Mouse (Mus musculus): ENCODE results near the gene Btnl1. TPM values are rescaled to one million over a fixed set of nuclear protein-coding genes. Genes with fewer than 3 reads are reported as not detected.

Gene Btnl1
- polyA plus RNA-seq, 1 experiment = not detected

- H3K27me3 ChIP-seq (replicated peaks; ENCODE audit: control insufficient read depth, insufficient read depth, low read length) = no peaks in the 10 kb centered on the region
- no peaks in the 10 kb centered on the region for H3K36me3 ChIP-seq (ENCODE audit: control insufficient read depth, insufficient read depth, low read length)
- DNase-seq = peak; percentile 70
- WGBS = 62% methylated on average over 6 of the region's 6 CpGs
- H3K27ac ChIP-seq (ENCODE audit: insufficient read depth, low read depth, low read length) = no peak overlapping the region
- no peak overlapping the region for H3K4me3 ChIP-seq (ENCODE audit: insufficient read depth, low read depth, low read length)
- no peaks in the 10 kb centered on the region for H3K4me1 ChIP-seq (ENCODE audit: control insufficient read depth, insufficient read depth, low read length)
- TF ChIP-seq CTCF (conservative IDR thresholded peaks at IDR 0.05; ENCODE audit: insufficient read depth, insufficient read length, low read depth, low read length) = no peak
- TF ChIP-seq POLR2A (IDR thresholded peaks at IDR 0.05; ENCODE audit: low read depth, low read length) = no peak
These were observed 29.2 kb upstream of the Btnl1 start for GRCm38 (mm10) chr17:34347606-34348308.

GRCm38 (mm10) chr17:34349429-34349828, 27.5 kb upstream of the Btnl1 start:
- peak; percentile 74 for TF ChIP-seq CTCF (conservative IDR thresholded peaks at IDR 0.05; ENCODE audit: insufficient read depth, insufficient read length, low read depth, low read length)
- TF ChIP-seq POLR2A (IDR thresholded peaks at IDR 0.05; ENCODE audit: low read depth, low read length) = no peak
- peak; percentile 73 for DNase-seq

GRCm38 (mm10) chr17:34354539-34354938, 22.4 kb upstream of the Btnl1 start, which contains the start of gene Btnl2:
TSS of gene Btnl2 (plus strand) at chr17:34354822.
- Histone ChIP-seq H3K36me3 (ENCODE audit: control insufficient read depth, insufficient read depth, low read length) (no peaks in the 10 kb centered on the region), H3K4me1 (ENCODE audit: control insufficient read depth, insufficient read depth, low read length) (no peaks in the 10 kb centered on the region), H3K27me3 (replicated peaks; ENCODE audit: control insufficient read depth, insufficient read depth, low read length) (no peaks in the 10 kb centered on the region), H3K4me3 (ENCODE audit: insufficient read depth, low read depth, low read length) (no peak within 1 kb of the TSS), H3K27ac (ENCODE audit: insufficient read depth, low read depth, low read length) (no peak within 1 kb of the TSS)
- WGBS = 84% methylated on average over 5 of the region's 5 CpGs
- TF ChIP-seq POLR2A (IDR thresholded peaks at IDR 0.05; ENCODE audit: low read depth, low read length) = no peak
- no peak for TF ChIP-seq CTCF (conservative IDR thresholded peaks at IDR 0.05; ENCODE audit: insufficient read depth, insufficient read length, low read depth, low read length)
- DNase-seq = no peak

More at GRCm38 (mm10) chr17:34349429-34349828, 27.5 kb upstream of the Btnl1 start:
- no peak overlapping the region for H3K4me3 ChIP-seq (ENCODE audit: insufficient read depth, low read depth, low read length)
- no peaks in the 10 kb centered on the region for H3K36me3 ChIP-seq (ENCODE audit: control insufficient read depth, insufficient read depth, low read length)
- no peak overlapping the region for H3K27ac ChIP-seq (ENCODE audit: insufficient read depth, low read depth, low read length)
- 5% methylated on average over 4 of the region's 4 CpGs for WGBS
- no peaks in the 10 kb centered on the region for H3K4me1 ChIP-seq (ENCODE audit: control insufficient read depth, insufficient read depth, low read length)
- H3K27me3 ChIP-seq (replicated peaks; ENCODE audit: control insufficient read depth, insufficient read depth, low read length) = no peaks in the 10 kb centered on the region

GRCm38 (mm10) chr17:34354940-34355339, 22.0 kb upstream of the Btnl1 start:
- DNase-seq = no peak
- Histone ChIP-seq H3K36me3 (ENCODE audit: control insufficient read depth, insufficient read depth, low read length) (no peaks in the 10 kb centered on the region), H3K4me3 (ENCODE audit: insufficient read depth, low read depth, low read length) (no peak overlapping the region), H3K27me3 (replicated peaks; ENCODE audit: control insufficient read depth, insufficient read depth, low read length) (no peaks in the 10 kb centered on the region), H3K4me1 (ENCODE audit: control insufficient read depth, insufficient read depth, low read length) (no peaks in the 10 kb centered on the region), H3K27ac (ENCODE audit: insufficient read depth, low read depth, low read length) (no peak overlapping the region)
- WGBS = 67% methylated on average over 1 of the region's 1 CpGs
- TF ChIP-seq CTCF (conservative IDR thresholded peaks at IDR 0.05; ENCODE audit: insufficient read depth, insufficient read length, low read depth, low read length) (no peak), POLR2A (IDR thresholded peaks at IDR 0.05; ENCODE audit: low read depth, low read length) (no peak)

GRCm38 (mm10) chr17:34362954-34363546, 13.9 kb upstream of the Btnl1 start:
- DNase-seq = no peak
- Histone ChIP-seq H3K4me1 (ENCODE audit: control insufficient read depth, insufficient read depth, low read length) (no peaks in the 10 kb centered on the region), H3K4me3 (ENCODE audit: insufficient read depth, low read depth, low read length) (no peak overlapping the region), H3K36me3 (ENCODE audit: control insufficient read depth, insufficient read depth, low read length) (no peaks in the 10 kb centered on the region), H3K27ac (ENCODE audit: insufficient read depth, low read depth, low read length) (no peak overlapping the region), H3K27me3 (replicated peaks; ENCODE audit: control insufficient read depth, insufficient read depth, low read length) (no peaks in the 10 kb centered on the region)
- 81% methylated on average over 15 of the region's 15 CpGs for WGBS
- TF ChIP-seq POLR2A (IDR thresholded peaks at IDR 0.05; ENCODE audit: low read depth, low read length) (no peak), CTCF (conservative IDR thresholded peaks at IDR 0.05; ENCODE audit: insufficient read depth, insufficient read length, low read depth, low read length) (no peak)

- Histone ChIP-seq H3K27me3 (replicated peaks; ENCODE audit: control insufficient read depth, insufficient read depth, low read length) (no peaks in the 10 kb centered on the region), H3K4me3 (ENCODE audit: insufficient read depth, low read depth, low read length) (no peak overlapping the region), H3K27ac (ENCODE audit: insufficient read depth, low read depth, low read length) (no peak overlapping the region), H3K36me3 (ENCODE audit: control insufficient read depth, insufficient read depth, low read length) (no peaks in the 10 kb centered on the region), H3K4me1 (ENCODE audit: control insufficient read depth, insufficient read depth, low read length) (no peaks in the 10 kb centered on the region)
- TF ChIP-seq CTCF (conservative IDR thresholded peaks at IDR 0.05; ENCODE audit: insufficient read depth, insufficient read length, low read depth, low read length) = no peak
- no peak for TF ChIP-seq POLR2A (IDR thresholded peaks at IDR 0.05; ENCODE audit: low read depth, low read length)
- DNase-seq = no peak
- WGBS = 79% methylated on average over 3 of the region's 3 CpGs
These were observed 13.1 kb upstream of the Btnl1 start for GRCm38 (mm10) chr17:34363676-34364310.

GRCm38 (mm10) chr17:34365031-34365430, 11.9 kb upstream of the Btnl1 start:
- H3K4me3 ChIP-seq (ENCODE audit: insufficient read depth, low read depth, low read length) = no peak overlapping the region
- H3K27me3 ChIP-seq (replicated peaks; ENCODE audit: control insufficient read depth, insufficient read depth, low read length) = no peaks in the 10 kb centered on the region
- 52% methylated on average over 10 of the region's 10 CpGs for WGBS
- H3K36me3 ChIP-seq (ENCODE audit: control insufficient read depth, insufficient read depth, low read length) = no peaks in the 10 kb centered on the region
- H3K27ac ChIP-seq (ENCODE audit: insufficient read depth, low read depth, low read length) = no peak overlapping the region
- no peak for DNase-seq
- no peaks in the 10 kb centered on the region for H3K4me1 ChIP-seq (ENCODE audit: control insufficient read depth, insufficient read depth, low read length)
- TF ChIP-seq POLR2A (IDR thresholded peaks at IDR 0.05; ENCODE audit: low read depth, low read length) (no peak), CTCF (conservative IDR thresholded peaks at IDR 0.05; ENCODE audit: insufficient read depth, insufficient read length, low read depth, low read length) (no peak)

All from kidney, adult 2 months (tissue).